Mouse (Mus musculus): ENCODE results near the gene Bbox1.
A peak's percentile ranks its signal among the peaks of the same experiment; 100 is the strongest.

Bbox1 gene

DNA sequence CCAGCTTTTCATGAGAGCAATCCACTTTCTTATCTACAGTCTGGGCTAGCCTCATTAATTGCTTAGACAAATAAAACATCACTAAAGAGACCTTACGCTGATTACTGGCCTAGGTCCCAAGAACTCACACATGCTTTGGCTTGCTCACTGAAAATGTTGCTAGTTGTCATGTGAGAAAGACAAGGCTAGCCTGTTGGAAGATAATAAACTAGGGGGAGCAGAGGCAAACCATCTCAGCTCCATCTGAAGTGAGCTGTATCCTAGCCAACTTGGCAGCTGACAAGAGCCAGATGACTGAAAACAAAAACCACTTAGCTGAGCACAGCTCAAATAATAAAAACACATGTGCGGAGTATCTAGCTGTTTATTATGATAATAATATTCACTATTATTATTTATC is 40.2 kb downstream of the Bbox1 start:
- no peak for DNase-seq (ENCODE audit: low spot score in 2 of 2)

DNA sequence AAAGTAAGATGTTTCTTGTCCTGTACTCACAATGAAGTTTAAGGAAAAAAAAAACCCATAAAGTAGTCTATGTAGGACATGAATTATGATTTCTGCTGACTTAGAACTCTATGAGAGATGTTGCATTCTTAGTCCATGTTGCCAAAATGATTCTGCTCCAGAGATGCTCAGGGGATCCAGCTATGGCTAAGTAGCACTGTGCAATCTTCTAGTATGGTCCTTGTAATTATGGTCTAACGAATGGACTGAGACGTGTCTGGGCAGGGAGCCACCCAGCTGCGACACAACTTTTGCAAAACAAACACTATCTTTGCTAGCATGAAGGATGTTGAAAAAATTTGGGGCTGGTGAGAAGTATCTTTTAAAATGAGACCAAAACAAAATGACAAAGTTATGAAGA is 45.1 kb downstream of the Bbox1 start:
- DNase-seq (ENCODE audit: low spot score in 2 of 2): no peak

DNA sequence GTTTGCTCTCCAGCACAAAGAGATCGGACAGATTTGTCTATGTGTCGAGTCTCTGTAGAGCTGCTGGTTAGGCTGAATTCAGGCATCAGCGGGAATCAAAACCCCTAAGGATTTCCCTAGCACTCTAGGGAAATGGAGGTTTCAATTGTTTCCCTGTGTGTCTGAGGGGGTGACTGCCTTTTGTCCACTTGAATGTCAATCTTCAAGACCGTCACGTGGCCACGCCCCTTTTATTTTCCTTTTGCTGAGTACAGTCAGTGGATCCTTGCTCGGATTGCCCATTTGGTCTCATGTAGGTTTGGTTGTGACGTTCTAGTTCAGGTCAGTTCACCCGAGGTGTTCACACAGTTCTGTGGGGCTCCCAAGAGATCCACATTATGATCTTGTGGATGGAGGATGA is 82.1 kb downstream of the Bbox1 start:
- DNase-seq (ENCODE audit: low spot score in 2 of 2): no peak

- no peak for DNase-seq (ENCODE audit: low spot score in 2 of 2)
These were observed 83.6 kb downstream of the Bbox1 start for GRCm38 (mm10) chr2:110230753-110231152.

GRCm38 (mm10) chr2:110229143-110230087 is 84.9 kb downstream of the Bbox1 start:
- DNase-seq (ENCODE audit: low spot score in 2 of 2): peak; percentile 64 to 72

- DNase-seq (ENCODE audit: low spot score in 2 of 2): no peak
These were observed 87.9 kb downstream of the Bbox1 start for GRCm38 (mm10) chr2:110226421-110226820.

GRCm38 (mm10) chr2:110225969-110226368 is 88.4 kb downstream of the Bbox1 start:
- no peak for DNase-seq (ENCODE audit: low spot score in 2 of 2)

GRCm38 (mm10) chr2:110222793-110223192 is 91.6 kb downstream of the Bbox1 start:
- no peak for DNase-seq (ENCODE audit: low spot score in 2 of 2)

- DNase-seq (ENCODE audit: low spot score in 2 of 2): no peak
These were observed 93.9 kb downstream of the Bbox1 start for GRCm38 (mm10) chr2:110220492-110220891.

GRCm38 (mm10) chr2:110215685-110216058 is 98.7 kb downstream of the Bbox1 start:
- no peak for DNase-seq (ENCODE audit: low spot score in 2 of 2)

DNA sequence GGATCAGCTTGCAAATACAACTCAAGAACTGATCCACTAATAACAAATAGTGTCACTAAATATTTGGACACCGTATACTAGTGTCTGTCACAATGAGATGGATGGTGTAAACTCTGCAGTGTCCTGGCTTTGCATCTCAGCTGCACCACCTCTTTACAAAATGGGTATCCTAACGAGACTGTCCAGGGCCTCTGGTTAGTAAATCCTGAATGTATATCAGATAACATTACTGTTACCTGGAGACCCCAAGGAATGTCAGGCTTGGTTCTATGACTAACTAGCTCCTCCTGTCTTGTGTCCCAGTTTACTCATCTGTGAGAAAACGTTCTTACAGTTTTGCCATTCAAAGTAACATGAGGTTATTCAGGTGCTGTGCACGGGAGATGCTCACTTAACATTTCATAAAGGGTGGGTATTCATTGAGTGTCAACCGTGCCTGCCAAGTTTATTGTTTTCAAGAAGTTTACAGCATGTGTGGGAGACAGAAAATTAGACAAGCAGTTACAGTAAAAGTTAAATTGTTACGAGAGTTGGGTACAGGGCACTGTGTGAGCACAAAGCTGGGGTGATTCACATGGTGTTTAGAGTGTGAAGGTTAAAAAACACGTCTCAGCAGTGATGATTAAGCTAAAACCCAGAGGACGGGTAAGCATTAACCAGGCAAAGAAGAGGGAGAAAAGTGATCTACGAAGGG is 99.2 kb downstream of the Bbox1 start:
- no peak for DNase-seq (ENCODE audit: low spot score in 2 of 2)

DNA sequence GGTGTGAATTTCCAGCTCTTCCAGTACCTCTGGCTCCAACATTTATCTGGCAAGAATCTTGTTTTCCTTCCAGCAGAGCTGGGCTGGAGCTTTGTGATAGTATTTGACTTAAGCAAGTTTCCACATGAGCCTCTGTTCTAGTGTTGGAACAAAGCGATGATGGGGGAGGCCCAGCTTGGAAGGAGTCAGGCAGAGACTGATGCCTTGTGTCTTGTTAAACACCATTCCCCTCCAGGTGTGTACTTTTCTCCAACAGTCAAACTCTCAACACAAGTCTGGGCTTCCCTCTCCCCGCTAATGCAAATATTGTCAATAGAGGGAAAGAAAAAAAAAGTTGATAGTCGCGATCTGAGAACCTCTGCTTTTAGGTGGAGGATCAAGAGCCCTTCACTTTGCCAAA is 100.1 kb downstream of the Bbox1 start:
- no peak for DNase-seq (ENCODE audit: low spot score in 2 of 2)

Data from right cerebral cortex, adult 2 months (tissue).